Mouse (Mus musculus) kidney, adult 2 months (tissue): ENCODE results near the gene Zbed4.

Source experiments
- CTCF ChIP-seq: fragments of 200-500 bp; conservative IDR thresholded peaks from 2 replicates; pipeline ENCODE4 v1.5.1; 2011; ENCODE audit warnings: low read depth, mild to moderate bottlenecking, control low read depth, low read length, moderate library complexity, mixed read lengths; ENCODE audit not compliant: insufficient read depth, insufficient read length
- POLR2A ChIP-seq: fragments of 200-500 bp; IDR thresholded peaks from one replicate; pipeline ENCODE4 v1.6.1; 2011; ENCODE audit warnings: low read depth, low read length, control low read depth

GRCm38 (mm10) chr15:88714021-88714589 is 37.4 kb upstream of the Zbed4 start:
- no peak for TF ChIP-seq CTCF
- TF ChIP-seq POLR2A, result no peak
